Mouse (Mus musculus) CH12.LX (cell line): ENCODE data around the gene Idh1.

ENCODE experiments used
- CTCF ChIP-seq, 2 experiments: IDR thresholded peaks in 1 of 2; conservative IDR thresholded peaks in 1 of 2; 2 replicates each; pipeline ENCODE4 v1.5.1; 2011 to 2012; ENCODE audit warnings: low read depth in 2 of 2, low read length in 2 of 2, improper control_type of control experiment in 1 of 2, inconsistent platforms in 1 of 2, mild to moderate bottlenecking in 1 of 2, moderate library complexity in 1 of 2
- MAX ChIP-seq: IDR thresholded peaks from 2 replicates; pipeline ENCODE4 v1.6.1; 2011; ENCODE audit warnings: low read length, improper control_type of control experiment
- POLR2A ChIP-seq: IDR thresholded peaks from 2 replicates; pipeline ENCODE4 v1.6.1; 2011; ENCODE audit warnings: low read depth, mild to moderate bottlenecking, improper control_type of control experiment, low read length

DNA sequence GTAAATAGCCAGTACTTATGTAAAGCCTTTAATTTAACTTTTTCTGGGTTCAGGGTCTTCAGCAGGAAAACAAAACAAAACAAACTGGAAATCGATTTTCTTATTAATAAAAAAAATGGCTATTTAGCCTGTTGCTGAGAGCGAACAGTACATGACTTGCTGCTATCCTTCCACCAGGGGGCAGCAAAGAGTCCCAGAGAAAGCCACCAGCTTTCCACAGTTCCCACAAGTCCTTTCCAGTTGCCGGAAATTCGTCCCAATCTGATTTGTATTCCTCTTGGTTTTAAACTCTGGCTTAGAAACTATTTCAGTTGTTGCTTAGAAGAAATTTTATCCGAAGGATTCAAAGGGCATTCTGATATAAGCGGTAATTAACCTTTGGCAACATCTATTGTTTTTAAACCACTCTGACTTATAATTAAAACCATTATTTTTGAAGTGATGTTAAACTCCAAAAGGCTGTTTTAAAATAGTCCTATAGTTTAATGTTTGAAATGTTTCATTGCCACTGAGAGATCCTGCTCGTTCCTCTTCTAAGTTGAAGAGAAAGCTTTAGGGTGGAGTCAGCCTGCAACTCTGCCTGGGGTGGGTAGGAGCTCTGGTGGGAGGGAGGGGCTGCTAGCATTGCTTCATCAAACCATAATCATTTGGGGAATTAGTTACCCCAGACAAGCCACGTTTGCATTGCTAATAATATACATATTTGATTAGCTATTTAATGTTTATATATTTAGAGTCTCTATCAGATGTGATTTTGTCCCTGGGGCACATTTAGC, 74.1 kb downstream of the Idh1 start:
- TF ChIP-seq MAX (no peak), CTCF (conservative IDR thresholded peaks at IDR 0.05 in 1 of 2, IDR thresholded peaks at IDR 0.05 in 1 of 2; ENCODE audit: low read depth in 2 of 2, low read length in 2 of 2) (peak; percentile 84 to 86), POLR2A (no peak)
